Mouse (Mus musculus) bone marrow, adult 2 months (tissue): ENCODE measurements around the gene Arntl2. TPM values are rescaled to one million over a fixed set of nuclear protein-coding genes. Genes with fewer than 3 reads are reported as not detected.
"Not testable (repeated sequence)": the region's sequence is repeated elsewhere in the genome, so short reads cannot be mapped to it uniquely, and the experiment has no call there.

Source experiments
- H3K27ac ChIP-seq: fragments of 200-500 bp; 2 replicates; pipeline ENCODE4 v1.5.1; 2012; ENCODE audit warnings: low read depth, mild to moderate bottlenecking, control low read depth, inconsistent platforms, low read length; ENCODE audit not compliant: control insufficient read depth, poor library complexity, insufficient read depth
- H3K4me1 ChIP-seq: fragments of 200-500 bp; 2 replicates; pipeline ENCODE4 v1.6.1; 2011; ENCODE audit warnings: low read length; ENCODE audit not compliant: control insufficient read depth, insufficient read depth
- H3K4me3 ChIP-seq: fragments of 200-500 bp; replicated peaks from 2 replicates; pipeline ENCODE3; 2011; ENCODE audit warnings: mild to moderate bottlenecking, low read depth, low read length, control low read depth; ENCODE audit not compliant: control insufficient read depth
- CTCF ChIP-seq: fragments of 200-500 bp; IDR thresholded peaks from 2 replicates; pipeline ENCODE4 v1.5.1; 2011; ENCODE audit warnings: low read length, control low read depth; ENCODE audit not compliant: control insufficient read depth, insufficient read depth
- POLR2A ChIP-seq: fragments of 200-500 bp; IDR thresholded peaks from 2 replicates; pipeline ENCODE4 v1.6.1; 2011; ENCODE audit warnings: low read depth, mild to moderate bottlenecking, control low read depth, low read length, borderline replicate concordance; ENCODE audit not compliant: control insufficient read depth
- WGBS: fragments of 180-500 bp; shearing (Covaris S2); methylation state at CpG from one replicate; pipeline ENCODE4 v1.1.7; 2018; 5-methylcytosine and 5-hydroxymethylcytosine counted together
- polyA plus RNA-seq: library from polyadenylated mRNA; stranded (reverse); fragments of >200 nt; gene quantifications from 2 replicates; pipeline ENCODE4 v1.2.4, GENCODE M21; 2011; ENCODE audit warnings: low replicate concordance; ENCODE audit not compliant: missing spikeins, insufficient read depth, insufficient read length

The Arntl2 gene
- polyA plus RNA-seq, 1 experiment, result 0.85 TPM

- TF ChIP-seq CTCF (no peak), POLR2A (no peak)
- Histone ChIP-seq H3K4me1 (no peaks in the 10 kb centered on the region), H3K4me3 (no peak overlapping the region), H3K27ac (no peak overlapping the region)
- 41% methylated on average over 2 of the region's 2 CpGs for WGBS
These were observed 67.3 kb downstream of the Arntl2 start for GRCm38 (mm10) chr6:146863154-146863553.

GRCm38 (mm10) chr6:146864370-146864769, 68.5 kb downstream of the Arntl2 start:
- WGBS, result 57% methylated on average over 4 of the region's 5 CpGs
- not testable (repeated sequence) for H3K4me3 ChIP-seq, H3K4me1 ChIP-seq, H3K27ac ChIP-seq

GRCm38 (mm10) chr6:146865701-146866100, 69.8 kb downstream of the Arntl2 start:
- no peak for TF ChIP-seq POLR2A
- TF ChIP-seq CTCF, result 0 out of 2 replicates have a peak, but pooled peaks have one; percentile 16
- Histone ChIP-seq H3K27ac (no peak overlapping the region), H3K4me1 (no peaks in the 10 kb centered on the region), H3K4me3 (no peak overlapping the region)
- WGBS, result 84% methylated on average over 4 of the region's 4 CpGs

- H3K27ac ChIP-seq, result no peak overlapping the region
- no peaks in the 10 kb centered on the region; the same call in 1 of the 2 replicates for H3K4me1 ChIP-seq
- TF ChIP-seq CTCF (no peak), POLR2A (no peak)
- H3K4me3 ChIP-seq, result no peak overlapping the region
- WGBS, result 49% methylated on average over 4 of the region's 4 CpGs
These were observed 76.1 kb downstream of the Arntl2 start for GRCm38 (mm10) chr6:146871975-146872374.

- no peak for TF ChIP-seq POLR2A
- TF ChIP-seq CTCF, result no peak
- no peaks in the 10 kb centered on the region; the same call in 1 of the 2 replicates for H3K4me1 ChIP-seq
- H3K27ac ChIP-seq, result no peak overlapping the region
- no peak overlapping the region for H3K4me3 ChIP-seq
- 85% methylated on average over 6 of the region's 6 CpGs for WGBS
These were observed 78.6 kb downstream of the Arntl2 start for GRCm38 (mm10) chr6:146874415-146874814.

GRCm38 (mm10) chr6:146876820-146877219, 81.0 kb downstream of the Arntl2 start:
- TF ChIP-seq POLR2A (no peak), CTCF (no peak)
- Histone ChIP-seq H3K4me3 (no peak overlapping the region), H3K4me1 (no peaks in the 10 kb centered on the region; the same call in 1 of the 2 replicates), H3K27ac (no peak overlapping the region)
- 78% methylated on average over 2 of the region's 2 CpGs for WGBS

GRCm38 (mm10) chr6:146877425-146878045, 81.7 kb downstream of the Arntl2 start:
- Histone ChIP-seq H3K27ac (no peak overlapping the region), H3K4me1 (no peaks in the 10 kb centered on the region), H3K4me3 (no peak overlapping the region)
- 90% methylated on average over 12 of the region's 12 CpGs for WGBS
- no peak for TF ChIP-seq CTCF
- TF ChIP-seq POLR2A, result no peak

GRCm38 (mm10) chr6:146878926-146879325, 83.1 kb downstream of the Arntl2 start:
- TF ChIP-seq CTCF (no peak), POLR2A (no peak)
- WGBS, result 67% methylated on average over 10 of the region's 10 CpGs

GRCm38 (mm10) chr6:146879856-146880255, 84.0 kb downstream of the Arntl2 start:
- Histone ChIP-seq H3K4me3 (no peak overlapping the region), H3K4me1 (no peaks in the 10 kb centered on the region), H3K27ac (no peak overlapping the region)
- 86% methylated on average over 9 of the region's 9 CpGs for WGBS
- TF ChIP-seq CTCF (no peak), POLR2A (no peak)

More at GRCm38 (mm10) chr6:146878926-146879325, 83.1 kb downstream of the Arntl2 start:
- no peak overlapping the region for H3K27ac ChIP-seq
- H3K4me3 ChIP-seq, result no peak overlapping the region
- no peaks in the 10 kb centered on the region for H3K4me1 ChIP-seq
